Mouse (Mus musculus) ES-E14 (cell line): ENCODE data around the gene Gm10775.

Source experiments
- CHD2 ChIP-seq: IDR thresholded peaks from 2 replicates; pipeline ENCODE4 v1.6.1; 2014; ENCODE audit warnings: mild to moderate bottlenecking, low read depth, low read length, inconsistent platforms
- MAFK ChIP-seq: IDR thresholded peaks from 2 replicates; pipeline ENCODE4 v1.6.1; 2014; ENCODE audit warnings: mild to moderate bottlenecking, low read depth, low read length, inconsistent platforms; ENCODE audit not compliant: insufficient read depth
- ZNF384 ChIP-seq: IDR thresholded peaks from 2 replicates; pipeline ENCODE4 v1.6.1; 2012; ENCODE audit warnings: low read depth, low read length, inconsistent platforms

DNA sequence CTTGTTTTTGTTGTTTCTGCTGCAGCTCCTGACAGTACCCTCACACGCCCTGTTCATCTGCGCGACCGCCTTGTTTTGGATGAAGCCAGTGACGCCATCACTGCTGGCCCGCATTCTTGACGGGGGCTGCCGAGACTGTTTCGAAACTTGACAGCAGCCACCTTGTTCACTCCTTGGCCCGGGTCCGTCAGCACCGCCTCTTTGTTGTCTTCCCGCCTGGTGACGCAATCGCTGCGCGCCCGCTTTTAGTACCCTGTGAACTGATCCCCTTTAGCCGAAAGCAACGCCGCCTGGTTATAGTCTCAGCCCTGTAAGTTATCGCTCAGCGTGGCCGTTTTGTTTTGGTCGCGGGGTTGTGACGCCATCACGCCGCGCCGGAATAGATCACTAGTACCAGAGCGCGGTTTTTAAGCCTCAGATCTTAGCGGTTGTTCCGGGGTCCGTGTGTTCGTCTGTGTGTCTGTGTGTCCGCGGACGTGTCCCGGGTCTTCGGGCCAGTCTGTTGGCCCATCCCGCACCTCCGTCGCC lies 18.2 kb upstream of the Gm10775 start:
- TF ChIP-seq MAFK, result no peak
- TF ChIP-seq ZNF384, result no peak
- no peak for TF ChIP-seq CHD2
